Mouse (Mus musculus): Measurements from ENCODE around the gene Sgca. TPM values are rescaled to one million over a fixed set of nuclear protein-coding genes. Genes with fewer than 3 reads are reported as not detected.

Gene Sgca
- polyA plus RNA-seq, 1 experiment from 2014 or later, result 0.13 TPM

DNA sequence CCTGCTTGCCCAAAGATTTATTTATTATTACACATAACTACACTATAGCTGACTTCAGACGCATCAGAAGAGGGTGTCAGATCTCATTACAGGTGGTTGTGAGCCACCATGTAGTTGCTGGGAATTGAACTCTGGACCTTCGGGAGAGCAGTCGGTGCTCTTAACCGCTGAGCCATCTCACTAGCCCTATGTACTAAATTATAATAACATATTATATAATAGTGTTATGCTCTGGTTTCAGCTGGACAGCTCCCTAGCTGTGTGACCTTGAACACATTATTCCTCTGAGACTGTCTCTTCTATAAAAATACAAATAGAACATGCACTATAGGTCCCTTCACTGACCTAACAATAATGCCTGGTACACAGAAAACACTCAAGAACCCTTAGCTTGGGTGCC is 51.1 kb downstream of the Sgca start:
- no peak for ATAC-seq
- 85% methylated on average over 4 of the region's 4 CpGs for WGBS (ENCODE audit: insufficient replicate concordance)
- 0 out of 2 replicates have a peak, but pooled peaks cover 2% of the 10 kb centered on the region for H3K27me3 ChIP-seq (ENCODE audit: insufficient read depth, low read length)

DNA sequence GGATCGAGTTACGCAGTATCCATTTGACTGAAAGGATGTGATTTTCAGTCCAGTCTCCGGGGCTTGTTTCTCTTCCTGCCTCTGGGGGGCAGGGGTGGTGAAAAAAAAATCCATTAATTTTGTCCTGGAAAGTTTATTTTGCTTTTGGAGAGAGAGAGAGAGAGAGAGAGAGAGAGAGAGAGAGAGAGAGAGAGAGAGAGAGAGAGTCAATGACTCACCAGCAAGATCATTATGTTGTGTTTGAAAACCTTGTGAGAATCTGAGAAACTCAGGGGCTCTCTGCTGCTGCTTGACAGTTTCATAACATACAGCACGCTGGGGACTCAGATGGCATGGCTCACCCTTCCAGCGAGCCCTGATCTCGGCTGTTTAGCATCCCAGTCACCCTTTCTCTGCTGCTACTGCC is 55.1 kb downstream of the Sgca start:
- Histone ChIP-seq H3K4me1 (ENCODE audit: insufficient read depth) (no peaks in the 10 kb centered on the region), H3K9ac (replicated peaks) (no peak overlapping the region), H3K27ac (ENCODE audit: low read depth) (no peak overlapping the region), H3K9me3 (ENCODE audit: low read length) (no peaks in the 10 kb centered on the region), H3K36me3 (replicated peaks; ENCODE audit: insufficient read depth, low read length) (no peaks in the 10 kb centered on the region), H3K4me2 (ENCODE audit: low read depth, low read length) (no peak overlapping the region), H3K27me3 (ENCODE audit: insufficient read depth, low read length) (no peaks in the 10 kb centered on the region), H3K4me3 (ENCODE audit: low read depth, low read length) (no peak overlapping the region)
- TF ChIP-seq CTCF (IDR thresholded peaks at IDR 0.05; ENCODE audit: low read depth) (no peak), EP300 (IDR thresholded peaks at IDR 0.05; ENCODE audit: low read depth) (no peak)
- WGBS (ENCODE audit: insufficient replicate concordance), result 46% methylated on average over 6 of the region's 6 CpGs
- DNase-seq (no peak), ATAC-seq (no peak)

More for the DNA sequence above, 51.1 kb downstream of the Sgca start:
- no peaks in the 10 kb centered on the region for H3K9me3 ChIP-seq (ENCODE audit: low read length)
- H3K9ac ChIP-seq (replicated peaks), result no peak overlapping the region
- no peak overlapping the region for H3K27ac ChIP-seq (ENCODE audit: low read depth)
- DNase-seq, result no peak
- H3K4me3 ChIP-seq (ENCODE audit: low read depth, low read length), result no peak overlapping the region
- peaks cover 3% of the 10 kb centered on the region; the same call in 1 of the 2 replicates for H3K4me1 ChIP-seq (ENCODE audit: insufficient read depth)
- TF ChIP-seq EP300 (IDR thresholded peaks at IDR 0.05; ENCODE audit: low read depth), result no peak
- TF ChIP-seq CTCF (IDR thresholded peaks at IDR 0.05; ENCODE audit: low read depth), result no peak
- H3K36me3 ChIP-seq (replicated peaks; ENCODE audit: insufficient read depth, low read length), result no peaks in the 10 kb centered on the region
- H3K4me2 ChIP-seq (ENCODE audit: low read depth, low read length), result no peak overlapping the region

DNA sequence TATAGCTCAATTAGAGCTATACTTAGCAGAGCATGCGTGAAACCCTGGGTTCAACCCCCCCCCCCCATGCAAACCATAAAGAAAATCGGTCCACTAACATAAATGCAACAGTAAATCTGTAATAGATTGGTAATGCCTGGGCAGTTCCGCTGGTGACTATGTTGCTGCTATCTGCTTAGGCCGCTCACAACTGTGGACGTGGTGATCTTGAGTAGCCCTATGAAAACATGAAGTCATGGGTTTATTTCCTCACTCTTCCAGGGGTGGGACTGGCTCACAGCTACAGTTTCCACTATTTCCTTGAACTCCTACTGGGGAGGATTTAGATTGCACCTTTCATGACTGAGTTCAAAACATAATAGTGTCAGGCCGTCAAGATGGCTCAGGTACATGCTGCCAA is 58.4 kb downstream of the Sgca start:
- WGBS (ENCODE audit: insufficient replicate concordance), result 75% methylated on average over 6 of the region's 6 CpGs
- no peak overlapping the region for H3K4me2 ChIP-seq (ENCODE audit: low read depth, low read length)
- TF ChIP-seq CTCF (IDR thresholded peaks at IDR 0.05; ENCODE audit: low read depth), result no peak
- no peak for TF ChIP-seq EP300 (IDR thresholded peaks at IDR 0.05; ENCODE audit: low read depth)
- no peak overlapping the region for H3K9ac ChIP-seq (replicated peaks)
- H3K4me1 ChIP-seq (ENCODE audit: insufficient read depth), result no peaks in the 10 kb centered on the region
- no peaks in the 10 kb centered on the region for H3K27me3 ChIP-seq (ENCODE audit: insufficient read depth, low read length)
- no peak overlapping the region for H3K27ac ChIP-seq (ENCODE audit: low read depth)
- ATAC-seq (no peak), DNase-seq (no peak)
- H3K4me3 ChIP-seq (ENCODE audit: low read depth, low read length), result no peak overlapping the region
- no peaks in the 10 kb centered on the region for H3K36me3 ChIP-seq (replicated peaks; ENCODE audit: insufficient read depth, low read length)
- no peaks in the 10 kb centered on the region for H3K9me3 ChIP-seq (ENCODE audit: low read length)

DNA sequence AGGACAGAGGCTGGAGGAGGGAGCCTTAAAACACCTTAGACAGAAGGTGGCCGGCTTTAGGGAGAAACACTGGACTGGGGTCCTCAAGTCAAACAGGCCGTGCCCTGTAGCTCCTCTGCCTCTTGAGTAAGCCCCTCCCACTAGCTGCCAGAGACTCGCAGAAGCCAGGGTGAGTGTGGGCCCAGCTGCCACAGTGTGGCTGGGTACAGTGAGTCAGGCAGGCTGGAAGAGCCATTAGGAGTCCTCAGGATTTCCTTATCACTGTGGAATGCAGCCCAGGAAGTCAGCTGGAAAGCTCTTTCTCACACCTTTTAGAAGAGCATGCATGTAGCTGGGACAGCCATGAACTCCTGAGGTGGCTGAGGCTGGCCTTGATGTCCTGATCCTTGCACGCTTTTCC is 59.6 kb downstream of the Sgca start:
- Histone ChIP-seq H3K9me3 (ENCODE audit: low read length) (no peaks in the 10 kb centered on the region), H3K27me3 (ENCODE audit: insufficient read depth, low read length) (no peaks in the 10 kb centered on the region), H3K9ac (replicated peaks) (no peak overlapping the region), H3K36me3 (replicated peaks; ENCODE audit: insufficient read depth, low read length) (no peaks in the 10 kb centered on the region), H3K4me3 (ENCODE audit: low read depth, low read length) (no peak overlapping the region), H3K27ac (ENCODE audit: low read depth) (no peak overlapping the region), H3K4me1 (ENCODE audit: insufficient read depth) (no peaks in the 10 kb centered on the region), H3K4me2 (ENCODE audit: low read depth, low read length) (no peak overlapping the region)
- whole genome bisulfite sequencing (ENCODE audit: insufficient replicate concordance), result 32% methylated on average over 4 of the region's 4 CpGs
- ATAC-seq (no peak), DNase-seq (no peak)
- TF ChIP-seq CTCF (IDR thresholded peaks at IDR 0.05; ENCODE audit: low read depth), result no peak
- no peak for TF ChIP-seq EP300 (IDR thresholded peaks at IDR 0.05; ENCODE audit: low read depth)

DNA sequence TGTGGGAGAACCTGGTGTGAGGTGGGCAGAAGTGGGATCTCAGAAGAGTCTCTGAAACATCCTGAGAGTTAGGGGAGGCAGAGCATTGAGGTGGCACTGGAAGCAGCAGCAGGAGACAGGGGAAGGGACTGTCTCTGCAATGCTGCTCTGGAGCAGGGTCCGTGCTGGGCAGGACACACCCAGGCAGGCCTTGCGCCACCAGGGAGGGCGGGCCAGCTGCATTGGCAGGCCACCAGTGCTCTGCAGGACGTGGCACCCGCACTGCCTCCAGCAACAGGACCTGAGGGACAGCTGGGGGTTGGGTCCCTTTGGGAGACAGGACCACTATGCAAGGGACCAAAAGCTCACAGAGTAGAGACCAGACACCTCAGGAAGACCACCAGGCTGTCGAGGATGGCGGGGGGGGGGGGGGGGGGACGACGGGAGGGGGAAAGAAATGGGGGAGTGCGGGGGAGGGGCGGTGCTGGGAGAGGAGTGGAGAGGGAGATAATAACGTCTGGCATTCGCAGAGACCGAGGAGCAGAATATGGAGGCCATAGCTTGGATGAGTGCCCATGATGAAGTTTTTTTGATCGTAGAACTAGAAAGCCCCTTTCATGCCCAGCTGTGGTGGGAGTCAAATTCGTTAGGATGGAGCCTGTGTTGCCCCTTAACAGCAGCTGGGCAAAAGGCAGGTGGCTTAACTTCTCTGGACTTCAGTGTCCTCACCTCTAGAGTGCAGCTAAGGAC is 60.3 kb downstream of the Sgca start:
- DNase-seq (peak; percentile 60), ATAC-seq (no peak)
- whole genome bisulfite sequencing (ENCODE audit: insufficient replicate concordance), result 32% methylated on average over 12 of the region's 16 CpGs
- no peak overlapping the region for H3K4me3 ChIP-seq (ENCODE audit: low read depth, low read length)
- TF ChIP-seq CTCF (IDR thresholded peaks at IDR 0.05; ENCODE audit: low read depth), result no peak
- TF ChIP-seq EP300 (IDR thresholded peaks at IDR 0.05; ENCODE audit: low read depth), result no peak
- H3K36me3 ChIP-seq (replicated peaks; ENCODE audit: insufficient read depth, low read length), result no peaks in the 10 kb centered on the region
- H3K4me1 ChIP-seq (ENCODE audit: insufficient read depth), result no peaks in the 10 kb centered on the region
- H3K27ac ChIP-seq (ENCODE audit: low read depth), result no peak overlapping the region
- H3K4me2 ChIP-seq (ENCODE audit: low read depth, low read length), result no peak overlapping the region
- H3K9ac ChIP-seq (replicated peaks), result no peak overlapping the region
- H3K9me3 ChIP-seq (ENCODE audit: low read length), result no peaks in the 10 kb centered on the region
- H3K27me3 ChIP-seq (ENCODE audit: insufficient read depth, low read length), result no peaks in the 10 kb centered on the region

DNA sequence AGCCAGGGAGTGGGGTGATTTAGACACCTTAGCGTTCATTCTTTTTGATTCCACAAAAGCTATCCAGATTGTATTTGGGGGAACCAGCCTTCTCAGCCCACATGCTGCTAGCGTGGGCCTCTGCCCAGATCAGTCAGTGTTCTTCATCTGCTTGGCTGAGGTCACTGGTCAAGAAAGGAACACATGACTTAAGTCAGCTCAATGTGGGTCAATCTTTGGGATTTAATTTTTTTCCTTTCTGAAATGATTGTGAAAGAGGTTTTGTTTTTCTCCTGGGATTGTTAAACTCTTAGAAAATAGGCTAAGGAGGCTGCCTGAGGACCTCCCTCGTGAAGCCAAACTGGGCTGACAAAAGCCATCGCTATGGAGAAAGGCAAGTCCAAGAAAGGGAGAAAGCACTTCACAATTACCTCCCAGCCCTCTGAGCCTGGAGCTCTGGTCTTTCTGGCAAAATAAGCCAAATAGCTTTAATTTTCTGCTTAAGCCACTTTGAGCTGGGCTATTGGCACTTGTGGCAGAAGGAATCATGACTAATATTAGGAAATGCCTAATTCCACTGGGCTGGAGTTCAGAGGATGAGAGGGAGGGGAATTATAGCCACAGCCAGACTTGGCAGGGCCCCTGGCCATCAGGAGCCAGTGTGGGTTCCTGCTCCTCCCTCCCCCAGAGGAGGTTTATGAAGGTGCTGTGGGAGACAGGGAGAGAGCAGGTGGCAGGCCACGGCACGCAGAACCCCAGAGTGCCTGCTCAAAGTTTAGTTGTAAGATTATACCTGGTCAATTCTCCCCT is 62.6 kb downstream of the Sgca start:
- no peaks in the 10 kb centered on the region for H3K4me1 ChIP-seq (ENCODE audit: insufficient read depth)
- TF ChIP-seq EP300 (IDR thresholded peaks at IDR 0.05; ENCODE audit: low read depth) (no peak), CTCF (IDR thresholded peaks at IDR 0.05; ENCODE audit: low read depth) (no peak)
- H3K27ac ChIP-seq (ENCODE audit: low read depth), result no peak overlapping the region
- no peak for ATAC-seq
- H3K27me3 ChIP-seq (ENCODE audit: insufficient read depth, low read length), result no peaks in the 10 kb centered on the region
- WGBS (ENCODE audit: insufficient replicate concordance), result 69% methylated on average over 6 of the region's 6 CpGs
- no peak for DNase-seq
- no peak overlapping the region for H3K4me3 ChIP-seq (ENCODE audit: low read depth, low read length)
- no peak overlapping the region for H3K9ac ChIP-seq (replicated peaks)
- no peaks in the 10 kb centered on the region for H3K9me3 ChIP-seq (ENCODE audit: low read length)
- no peaks in the 10 kb centered on the region for H3K36me3 ChIP-seq (replicated peaks; ENCODE audit: insufficient read depth, low read length)
- H3K4me2 ChIP-seq (ENCODE audit: low read depth, low read length), result no peak overlapping the region

Other genes starting within 250 kb of the Sgca start
- 0.09 TPM in 1 of 2 replicates, not detected in the other for gene Cdc34b, start 234.5 kb downstream of the Sgca start, polyA plus RNA-seq (2015; fragmentation: Nextera tagmentation; extraction: Ambion mirVana)
- gene Tmem92, start 193.6 kb downstream of the Sgca start, polyA plus RNA-seq (2015; fragmentation: Nextera tagmentation; extraction: Ambion mirVana), result not detected in 2 replicates
- 29.8 and 37.8 TPM in 2 replicates for gene Col1a1, start 40.1 kb downstream of the Sgca start, polyA plus RNA-seq (2015; fragmentation: Nextera tagmentation; extraction: Ambion mirVana)
- not detected in 2 replicates for gene Hils1, start 8.7 kb downstream of the Sgca start, polyA plus RNA-seq (2015; fragmentation: Nextera tagmentation; extraction: Ambion mirVana)
- gene Ppp1r9b, start 14.7 kb upstream of the Sgca start, polyA plus RNA-seq (2015; fragmentation: Nextera tagmentation; extraction: Ambion mirVana), result 5.7 and 6.1 TPM in 2 replicates
- 14.5 and 16.1 TPM in 2 replicates for gene Samd14, start 33.6 kb upstream of the Sgca start, polyA plus RNA-seq (2015; fragmentation: Nextera tagmentation; extraction: Ambion mirVana)
- 16.2 and 17.3 TPM in 2 replicates for gene Pdk2, start 65.0 kb upstream of the Sgca start, polyA plus RNA-seq (2015; fragmentation: Nextera tagmentation; extraction: Ambion mirVana)
- 0.97 and 1.0 TPM in 2 replicates for gene Itga3, start 100.5 kb upstream of the Sgca start, polyA plus RNA-seq (2015; fragmentation: Nextera tagmentation; extraction: Ambion mirVana)
- gene Dlx3, start 143.8 kb upstream of the Sgca start, polyA plus RNA-seq (2015; fragmentation: Nextera tagmentation; extraction: Ambion mirVana), result not detected in 2 replicates
- 0.08 and 0.17 TPM in 2 replicates for gene Dlx4, start 169.9 kb upstream of the Sgca start, polyA plus RNA-seq (2015; fragmentation: Nextera tagmentation; extraction: Ambion mirVana)